ENCODE assay signal across 11 mouse cellular contexts in genomic region chr13:63270191-63270590, GRCm38 (mm10).
DNase-seq lines count a peak whose midpoint lies in the region; ATAC-seq and TF ChIP-seq lines count a peak whose summit lies in the region.
"Had no signal": no experiment of that assay in that cellular context is flagged by ENCODE, and none has a peak within 500 bp of the region (broad histone marks: within the 10 kb centered on the region; RNA-seq: fewer than 3 reads in every experiment).

No protein-coding gene starts in this region.

- no peaks in the 10 kb centered on the region for H3K36me3 ChIP-seq in embryonic facial prominence, embryonic 11.5 days (replicated peaks; ENCODE audit: control insufficient read depth, insufficient read depth, low read depth, low read length)
- H3K36me3 ChIP-seq in kidney, postnatal 0 days (ENCODE audit: insufficient read depth, low read length): 0 out of 2 replicates have a peak, but pooled peaks cover 3% of the 10 kb centered on the region
- peaks cover 21% of the 10 kb centered on the region for H3K36me3 ChIP-seq in myocyte (ENCODE audit: control insufficient read depth, insufficient read depth)
- H3K36me3 ChIP-seq: neural tube, embryonic 12.5 days had no signal

- H3K27me3 ChIP-seq in embryonic facial prominence, embryonic 11.5 days (ENCODE audit: control insufficient read depth, insufficient read depth, low read length): no peaks in the 10 kb centered on the region
- H3K27me3 ChIP-seq in kidney, postnatal 0 days (ENCODE audit: insufficient read depth, low read length): no peaks in the 10 kb centered on the region
- no peaks in the 10 kb centered on the region for H3K27me3 ChIP-seq in myocyte (ENCODE audit: control insufficient read depth, insufficient read depth, insufficient read length)

- no peak for TF ChIP-seq CTCF in kidney, postnatal 0 days (IDR thresholded peaks at IDR 0.05; ENCODE audit: low read depth)

- H3K9me3 ChIP-seq in embryonic facial prominence, embryonic 11.5 days (replicated peaks; ENCODE audit: control insufficient read depth, low read length): no peaks in the 10 kb centered on the region
- no peaks in the 10 kb centered on the region for H3K9me3 ChIP-seq in kidney, postnatal 0 days (replicated peaks; ENCODE audit: low read length)
- H3K9me3 ChIP-seq: neural tube, embryonic 12.5 days had no signal

- no peak overlapping the region for H3K4me3 ChIP-seq in embryonic facial prominence, embryonic 11.5 days (ENCODE audit: low read depth, low read length)
- H3K4me3 ChIP-seq in kidney, postnatal 0 days (replicated peaks; ENCODE audit: low read depth, low read length): no peak overlapping the region
- no peak overlapping the region for H3K4me3 ChIP-seq in myocyte
- H3K4me3 ChIP-seq: neural tube, embryonic 12.5 days had no signal

- 0 out of 2 replicates have a peak overlapping the region, but pooled peaks have one; percentile 6 for H3K4me2 ChIP-seq in embryonic facial prominence, embryonic 11.5 days (ENCODE audit: low read depth, low read length)
- H3K4me2 ChIP-seq in kidney, postnatal 0 days (ENCODE audit: low read length): no peak overlapping the region
- H3K4me2 ChIP-seq in myocyte (ENCODE audit: low read depth): peak overlapping the region; percentile 14
- H3K4me2 ChIP-seq: neural tube, embryonic 12.5 days had no signal

- 32% methylated on average over 5 of the region's 5 CpGs for WGBS in embryonic facial prominence, embryonic 11.5 days
- 54% methylated on average over 5 of the region's 5 CpGs for WGBS in kidney, postnatal 0 days

- H3K4me1 ChIP-seq in embryonic facial prominence, embryonic 11.5 days (ENCODE audit: control insufficient read depth, insufficient read depth, low read length): peaks cover 6% of the 10 kb centered on the region
- H3K4me1 ChIP-seq in kidney, postnatal 0 days (replicated peaks; ENCODE audit: insufficient read depth, low read length): peaks cover 27% of the 10 kb centered on the region

- no peak for TF ChIP-seq POLR2A in myocyte (IDR thresholded peaks at IDR 0.05; ENCODE audit: insufficient read length, low read depth)

- ATAC-seq in embryonic facial prominence, embryonic 11.5 days (replicated peaks; ENCODE audit: insufficient number of reproducible peaks, low FRiP score, low TSS enrichment, low read depth): no peak
- no peak for ATAC-seq in kidney, postnatal 0 days (replicated peaks; ENCODE audit: low FRiP score, low read depth)

- H3K9ac ChIP-seq in embryonic facial prominence, embryonic 11.5 days (replicated peaks; ENCODE audit: low read length): no peak overlapping the region; the same call in 1 of the 2 replicates
- H3K9ac ChIP-seq in kidney, postnatal 0 days (ENCODE audit: low read depth, low read length): no peak overlapping the region
- H3K9ac ChIP-seq: neural tube, embryonic 12.5 days had no signal

- peaks cover 100% of the 10 kb centered on the region for H3K79me2 ChIP-seq in myocyte (ENCODE audit: control insufficient read depth, insufficient read depth)

- no peak overlapping the region for H3ac ChIP-seq in myocyte (ENCODE audit: control insufficient read depth, insufficient read length)

- peak; percentile 54 for DNase-seq in kidney, adult 9 months
- no peak for DNase-seq in kidney, adult 11 months
- no peak for DNase-seq in embryonic facial prominence, embryonic 11.5 days (ENCODE audit: low spot score)
- no peak for DNase-seq in kidney, postnatal 0 days (ENCODE audit: low spot score)
- no peak for DNase-seq in frontal cortex, adult 2 months (ENCODE audit: extremely low spot score in 1 of 2, low spot score in 1 of 2)
- no peak for DNase-seq in Muller cell, postnatal 12 days (ENCODE audit: inconsistent ontology term)
- DNase-seq: embryo, embryonic 11 days; left cerebral cortex, postnatal 4 days; thymus, adult 2 months had no signal

- H3K27ac ChIP-seq in embryonic facial prominence, embryonic 11.5 days (replicated peaks; ENCODE audit: low read depth, low read length): no peak overlapping the region
- H3K27ac ChIP-seq in kidney, postnatal 0 days: peak overlapping the region; percentile 20; the same call in 1 of the 2 replicates
- H3K27ac ChIP-seq: neural tube, embryonic 12.5 days had no signal

TF ChIP-seq in myocyte, 11 proteins besides CTCF, POLR2A, EP300 and RAD21:
- peak; percentile 51 for TF ChIP-seq POLR2AphosphoS2 (IDR thresholded peaks at IDR 0.05; ENCODE audit: insufficient read length, low read depth)
- TF ChIP-seq MAX (IDR thresholded peaks at IDR 0.05; ENCODE audit: low read depth): no peak
- TF ChIP-seq REST (IDR thresholded peaks at IDR 0.05; ENCODE audit: insufficient read depth, insufficient read length): no peak
- no peak for TF ChIP-seq MYOD1 (IDR thresholded peaks at IDR 0.05; ENCODE audit: control insufficient read depth in 1 of 3, insufficient read length in 2 of 3, low read depth in 2 of 3)
- TF ChIP-seq TCF12 (IDR thresholded peaks at IDR 0.05; ENCODE audit: insufficient read depth, poor library complexity, severe bottlenecking): no peak
- TF ChIP-seq SRF (IDR thresholded peaks at IDR 0.05; ENCODE audit: control insufficient read depth, insufficient read length, low read depth): no peak
- TF ChIP-seq TCF3 (IDR thresholded peaks at IDR 0.05; ENCODE audit: insufficient read length, low read depth): no peak
